Mouse (Mus musculus) layer of hippocampus, adult 8-10 months (tissue): ENCODE measurements around the gene Zbed6. TPM values are rescaled to one million over a fixed set of nuclear protein-coding genes. Genes with fewer than 3 reads are reported as not detected.

ENCODE experiments used
- DNase-seq, 2 experiments: peaks; one replicate each; pipeline ENCODE4 v3.0.0; 2022; ENCODE audit warnings: low spot score in 2 of 2
- total RNA-seq, 4 experiments: library from RNA; stranded (reverse); gene quantifications; 2 replicates each; pipeline ENCODE4 v1.2.4; 2022

The Zbed6 gene
- total RNA-seq, 4 experiments from 2014 or later: 6.4 to 10.8 (median 8.5) TPM

DNA sequence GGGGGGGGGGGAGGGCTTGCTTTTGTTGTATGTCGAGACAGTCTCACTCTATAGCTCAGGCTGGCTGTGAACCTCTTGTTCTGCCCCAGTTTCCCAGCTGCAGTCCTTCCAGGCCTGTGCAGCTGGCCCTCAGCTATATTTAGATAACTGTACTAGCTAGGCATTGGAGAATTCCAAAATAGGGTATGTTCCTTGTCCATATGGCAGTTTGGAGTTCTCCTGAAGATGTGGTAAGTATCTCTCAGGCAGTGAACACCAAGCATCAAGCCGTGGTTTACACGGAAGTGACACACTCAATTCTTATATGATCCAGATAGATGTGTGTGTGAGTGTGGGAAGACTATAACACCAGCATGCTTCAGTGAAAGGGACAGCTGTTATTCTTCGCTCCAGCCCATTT is 2.7 kb upstream of the Zbed6 start:
- DNase-seq: no peak

DNA sequence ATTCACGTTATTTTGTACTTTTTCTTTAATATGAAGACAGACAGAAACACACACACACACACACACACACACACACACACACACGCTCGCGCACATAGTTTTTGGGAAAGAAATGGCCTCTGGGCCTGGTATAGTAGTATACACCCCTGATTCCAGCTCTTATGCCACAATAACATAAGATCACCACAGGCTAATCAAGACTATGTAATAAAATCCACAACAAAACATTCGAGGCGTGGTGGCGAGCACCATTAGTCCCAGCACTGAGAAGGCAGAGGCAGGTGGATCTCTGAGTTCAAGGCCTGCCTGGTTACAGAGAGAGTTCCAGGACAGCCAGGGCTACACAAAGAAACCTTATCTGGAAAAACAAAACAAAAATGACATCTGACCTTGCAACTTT is 2.3 kb upstream of the Zbed6 start:
- no peak for DNase-seq

- DNase-seq: peak; percentile 92 to 93
Measured at GRCm38 (mm10) chr1:133661203-133661933, 683 bp upstream of the Zbed6 start, which contains the start of gene Gm38394. TSS of gene Gm38394 (minus strand) at chr1:133661318.

GRCm38 (mm10) chr1:133658878-133659277 is 1.8 kb downstream of the Zbed6 start:
- no peak for DNase-seq

DNA sequence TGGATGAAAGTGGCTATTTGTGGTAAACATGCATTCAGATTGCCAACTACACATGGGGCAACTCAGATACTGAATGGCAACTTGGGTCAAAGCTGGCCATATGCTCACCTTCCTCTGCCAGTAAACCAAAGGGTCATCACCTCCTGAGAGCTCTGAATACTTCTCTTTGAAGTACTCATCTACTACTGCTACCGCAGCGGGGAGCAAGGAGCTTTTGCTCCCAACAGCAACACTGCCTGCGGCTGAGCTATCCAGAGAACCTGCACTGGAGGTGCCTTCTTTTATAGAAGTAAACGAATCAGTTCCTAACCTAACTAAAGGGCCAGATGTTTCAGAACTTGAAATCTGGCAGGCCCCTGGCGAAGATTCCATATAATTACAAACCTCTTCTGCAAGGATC is 3.9 kb downstream of the Zbed6 start:
- DNase-seq: no peak

GRCm38 (mm10) chr1:133653033-133653432 is 7.7 kb downstream of the Zbed6 start:
- no peak for DNase-seq

DNA sequence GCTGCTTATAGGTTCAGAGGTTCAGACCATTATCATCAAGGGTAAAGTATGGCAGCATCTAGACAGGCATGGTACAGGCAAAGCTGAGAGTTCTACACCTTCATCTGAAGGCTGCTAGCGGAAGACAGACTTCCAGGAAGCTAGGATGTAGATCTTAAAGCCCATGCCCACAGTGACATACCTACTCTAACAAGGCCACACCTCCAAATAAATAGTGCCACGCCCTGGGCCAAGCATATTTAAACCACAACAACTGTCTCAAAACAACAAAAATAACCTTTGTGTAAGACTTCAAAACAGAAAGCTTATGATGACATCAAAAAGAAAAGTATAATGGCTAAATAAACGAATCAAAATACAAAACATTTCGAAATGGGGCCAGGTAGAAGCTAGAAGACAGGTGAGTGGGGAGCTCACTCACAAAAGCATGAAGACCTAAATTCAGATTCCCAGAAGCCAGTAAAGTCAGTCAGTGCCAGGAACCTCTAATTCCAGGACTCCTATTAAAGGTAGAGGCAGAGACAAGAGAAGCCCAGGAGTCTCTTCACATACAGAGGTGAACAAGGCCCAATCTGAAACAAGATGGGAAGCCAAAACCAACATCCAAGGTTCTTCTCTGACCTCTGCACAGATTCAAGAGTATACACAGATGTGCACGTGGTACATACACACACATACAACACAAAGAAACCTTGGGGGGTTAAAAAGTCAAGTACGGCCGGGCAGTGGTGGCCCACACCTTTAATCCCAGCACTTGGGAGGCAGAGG is 10.2 kb downstream of the Zbed6 start:
- DNase-seq: no peak

DNA sequence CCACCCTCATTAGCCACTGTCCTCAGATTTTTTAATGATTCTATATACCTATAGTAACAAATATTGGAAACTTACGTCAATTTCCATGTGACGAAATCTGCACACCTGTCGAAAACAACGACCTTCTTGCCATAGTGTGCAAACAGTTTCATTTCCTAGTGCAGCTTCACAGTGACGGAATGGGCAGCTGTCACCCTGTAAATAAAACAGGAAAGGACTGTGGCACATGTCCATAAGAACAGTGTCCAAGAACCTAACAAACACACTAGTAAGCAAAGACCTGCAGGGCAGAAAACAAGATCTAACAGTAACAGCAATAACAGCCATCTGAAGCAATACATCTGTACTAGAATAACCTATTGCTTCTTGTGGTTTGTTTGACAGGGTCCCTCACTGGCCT is 15.0 kb downstream of the Zbed6 start:
- DNase-seq: no peak

DNA sequence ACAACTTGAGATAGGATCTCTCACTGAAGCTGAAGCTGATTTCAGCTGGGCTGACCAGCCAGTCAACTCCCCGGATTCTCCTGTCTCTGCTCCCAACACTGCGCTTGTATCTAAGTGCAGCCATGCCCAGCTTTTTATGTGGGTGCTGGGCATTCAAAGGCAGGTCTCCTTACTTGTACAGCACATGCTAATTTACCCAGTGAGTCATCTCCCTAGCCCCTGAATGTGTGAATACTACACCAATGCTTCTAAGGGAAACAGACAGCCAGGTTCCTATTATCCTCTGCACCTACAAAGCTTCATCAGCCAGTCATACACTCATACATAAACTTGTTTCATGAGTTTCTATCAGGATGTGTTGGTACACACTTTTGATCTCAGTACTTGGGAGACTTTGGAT is 19.5 kb downstream of the Zbed6 start:
- DNase-seq: no peak

DNA sequence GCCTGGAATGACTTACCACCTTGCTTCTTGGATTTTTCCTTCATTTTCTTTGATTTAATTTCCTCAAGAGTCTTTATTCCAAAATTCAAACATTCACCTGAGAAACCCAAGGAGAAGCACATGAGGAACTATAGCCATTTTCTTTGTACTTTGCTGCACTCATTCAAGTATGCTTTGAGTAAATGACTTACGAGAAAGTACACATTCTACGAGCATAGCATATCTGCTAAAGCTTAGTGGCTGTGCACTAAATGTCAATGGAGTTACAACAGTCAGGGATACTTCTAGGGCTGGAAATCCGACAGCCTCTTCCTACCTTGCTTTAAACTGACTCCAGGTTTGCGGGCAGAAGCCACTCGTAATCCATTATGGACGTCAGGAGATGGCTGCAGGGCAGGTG is 22.2 kb downstream of the Zbed6 start:
- DNase-seq: no peak

DNA sequence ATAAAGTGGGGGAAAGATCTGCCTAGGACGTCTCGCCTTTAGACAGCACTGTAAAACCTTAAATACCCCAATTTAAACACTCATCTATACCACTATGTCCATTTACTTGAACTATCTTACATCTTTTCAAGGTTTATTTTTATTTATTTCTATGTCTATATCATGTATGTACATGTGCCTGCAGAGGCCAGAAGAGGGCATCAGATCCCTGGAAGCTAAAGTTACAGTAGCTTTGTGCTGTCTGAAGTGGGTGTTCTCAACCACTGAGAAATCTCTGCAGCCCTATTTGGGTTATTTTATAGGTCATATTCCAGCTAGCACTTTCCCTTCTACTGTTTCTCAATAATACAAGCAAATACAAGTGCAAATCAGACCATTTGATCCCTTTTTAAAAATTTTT is 28.5 kb downstream of the Zbed6 start:
- no peak for DNase-seq

GRCm38 (mm10) chr1:133625052-133625451 is 35.6 kb downstream of the Zbed6 start:
- DNase-seq: no peak

DNA sequence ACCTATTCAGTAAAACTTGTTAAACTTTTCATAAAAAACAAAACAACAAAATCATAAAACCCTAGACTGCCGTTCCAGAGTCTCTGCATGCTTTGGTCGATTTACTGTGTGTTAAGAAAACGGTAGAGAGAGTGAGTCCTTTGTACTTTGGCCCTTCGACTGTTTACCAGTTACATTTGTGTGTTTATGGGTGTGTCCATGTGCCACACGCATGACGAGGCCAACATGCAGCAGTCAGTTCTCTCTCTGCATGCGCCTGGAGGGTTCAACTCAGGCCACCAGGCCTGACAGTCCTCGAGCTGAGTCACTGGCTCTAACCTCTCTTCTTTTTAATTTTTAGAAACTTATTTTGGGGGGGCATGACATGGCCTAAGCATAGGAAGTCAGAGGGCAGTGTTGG is 42.4 kb downstream of the Zbed6 start:
- no peak for DNase-seq

DNA sequence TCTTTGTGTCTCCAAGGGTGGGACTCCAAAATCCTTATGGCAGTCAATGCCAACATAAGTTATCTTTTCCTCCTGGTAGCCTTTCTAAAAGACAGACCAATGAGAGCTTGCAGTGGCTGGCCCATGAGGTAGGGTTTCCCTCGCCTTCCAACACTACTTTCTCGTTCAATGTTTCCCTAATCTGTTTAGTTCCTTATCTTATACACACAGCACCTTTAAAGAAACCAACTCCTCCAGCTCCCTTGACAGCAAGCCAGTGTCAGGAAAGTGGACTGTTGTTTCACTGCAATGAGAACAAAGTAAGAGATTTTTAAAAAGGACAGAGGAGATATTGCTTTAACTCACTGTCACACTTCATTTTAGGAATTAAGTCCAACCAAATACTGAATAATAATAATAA is 42.8 kb downstream of the Zbed6 start:
- no peak for DNase-seq

GRCm38 (mm10) chr1:133613817-133614216 is 46.9 kb downstream of the Zbed6 start:
- no peak for DNase-seq

GRCm38 (mm10) chr1:133611436-133611835 is 49.2 kb downstream of the Zbed6 start:
- DNase-seq: no peak

- DNase-seq: no peak
Measured at GRCm38 (mm10) chr1:133610601-133611000, 50.1 kb downstream of the Zbed6 start.

GRCm38 (mm10) chr1:133609771-133610502 is 50.7 kb downstream of the Zbed6 start, which contains the start of gene Snrpe:
TSS of gene Snrpe (minus strand) at chr1:133610291.
- DNase-seq: peak; percentile 93 to 94
